Mouse (Mus musculus): ENCODE results near the gene Trim7.

DNA sequence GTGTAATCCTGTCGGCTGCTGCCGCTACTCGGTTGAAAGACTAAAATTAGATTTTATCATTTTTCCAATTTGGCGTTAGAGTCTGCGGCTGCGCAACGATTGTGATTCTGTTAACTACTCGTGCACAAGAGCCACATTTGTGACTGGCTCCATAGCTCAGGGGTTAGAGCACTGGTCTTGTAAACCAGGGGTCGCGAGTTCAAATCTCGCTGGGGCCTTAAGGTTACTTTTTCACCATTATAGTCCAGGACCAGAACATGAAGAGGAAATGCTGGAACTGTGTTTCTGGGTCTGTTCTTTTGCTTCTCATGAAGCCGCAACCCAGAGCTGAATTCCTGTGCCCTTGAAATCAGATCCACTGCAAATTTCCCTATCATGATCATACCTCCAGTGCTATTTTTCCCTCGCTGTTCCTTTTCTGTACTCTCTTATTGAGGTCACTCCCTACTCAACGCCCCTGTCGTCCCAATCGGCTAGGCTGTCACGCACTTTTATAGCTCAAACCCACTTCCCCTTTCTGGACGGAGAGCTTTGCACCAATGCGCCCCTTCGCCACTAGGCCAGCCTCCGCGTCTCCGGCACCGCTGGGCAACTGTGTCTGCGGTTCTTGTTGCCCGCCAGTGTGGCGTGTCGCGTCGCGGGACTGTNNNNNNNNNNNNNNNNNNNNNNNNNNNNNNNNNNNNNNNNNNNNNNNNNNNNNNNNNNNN is 27.7 kb downstream of the Trim7 start:
- TF ChIP-seq CTCF (IDR thresholded peaks at IDR 0.05; ENCODE audit: insufficient read depth, low read length) (no peak), POLR2A (IDR thresholded peaks at IDR 0.05; ENCODE audit: borderline replicate concordance, extremely low read depth, low read depth, low read length) (0 out of 2 replicates have a peak, but pooled peaks have one; percentile 7)
